Mouse (Mus musculus) liver, embryonic 14.5 days (tissue): Measurements from ENCODE around the gene Gm9821.

ENCODE experiments used
- CTCF ChIP-seq: IDR thresholded peaks from 2 replicates; pipeline ENCODE4 v1.5.1; 2016; ENCODE audit warnings: antibody characterized with exemption, low read depth, control low read depth
- EP300 ChIP-seq: IDR thresholded peaks from 2 replicates; pipeline ENCODE4 v1.6.1; 2016; ENCODE audit warnings: antibody characterized with exemption, low read depth

GRCm38 (mm10) chr2:91934016-91934415 is 11.5 kb upstream of the Gm9821 start:
- TF ChIP-seq EP300: no peak
- no peak for TF ChIP-seq CTCF
